Mouse (Mus musculus) gastrocnemius, postnatal 10 days (tissue): ENCODE data around the gene Hadha. TPM values are rescaled to one million over a fixed set of nuclear protein-coding genes. Genes with fewer than 3 reads are reported as not detected.

Source experiments
- DNase-seq: peaks from one replicate; pipeline ENCODE4 v3.0.0; 2021; ENCODE audit warnings: mixed read lengths
- total RNA-seq, 2 experiments: library from RNA; stranded (reverse); gene quantifications; 2 replicates each; pipeline ENCODE4 v1.2.3; 2021

The Hadha gene
- total RNA-seq, 2 experiments from 2014 or later: 292 to 312 TPM

- DNase-seq: no peak
Observed at GRCm38 (mm10) chr5:30154013-30154412, 949 bp downstream of the Hadha start.

- no peak for DNase-seq
Observed at GRCm38 (mm10) chr5:30153222-30153621, 1.7 kb downstream of the Hadha start.

GRCm38 (mm10) chr5:30152413-30152812 lies 2.5 kb downstream of the Hadha start:
- DNase-seq: no peak

GRCm38 (mm10) chr5:30152007-30152406 lies 3.0 kb downstream of the Hadha start:
- DNase-seq: no peak

GRCm38 (mm10) chr5:30148133-30148920 lies 6.6 kb downstream of the Hadha start:
- DNase-seq: no peak

- DNase-seq: no peak
Observed at GRCm38 (mm10) chr5:30146526-30146925, 8.4 kb downstream of the Hadha start.

GRCm38 (mm10) chr5:30138193-30138592 lies 16.8 kb downstream of the Hadha start:
- DNase-seq: no peak

GRCm38 (mm10) chr5:30137271-30137670 lies 17.7 kb downstream of the Hadha start:
- DNase-seq: no peak

GRCm38 (mm10) chr5:30135711-30136231 lies 19.2 kb downstream of the Hadha start:
- no peak for DNase-seq

GRCm38 (mm10) chr5:30132173-30132572 lies 22.8 kb downstream of the Hadha start:
- DNase-seq: no peak

GRCm38 (mm10) chr5:30131246-30131645 lies 23.7 kb downstream of the Hadha start:
- no peak for DNase-seq

- DNase-seq: no peak
Observed at GRCm38 (mm10) chr5:30128680-30129079, 26.3 kb downstream of the Hadha start.

- no peak for DNase-seq
Observed at GRCm38 (mm10) chr5:30127921-30128597, 26.9 kb downstream of the Hadha start.

- no peak for DNase-seq
Observed at GRCm38 (mm10) chr5:30126756-30127155, 28.2 kb downstream of the Hadha start.

- DNase-seq: no peak
Observed at GRCm38 (mm10) chr5:30125587-30125986, 29.4 kb downstream of the Hadha start.

- no peak for DNase-seq
Observed at GRCm38 (mm10) chr5:30122481-30122880, 32.5 kb downstream of the Hadha start.

GRCm38 (mm10) chr5:30120106-30120505 lies 34.9 kb downstream of the Hadha start:
- DNase-seq: no peak

- no peak for DNase-seq
Observed at GRCm38 (mm10) chr5:30119163-30119562, 35.8 kb downstream of the Hadha start.

GRCm38 (mm10) chr5:30118018-30118417 lies 36.9 kb downstream of the Hadha start:
- DNase-seq: no peak

- DNase-seq: no peak
Observed at GRCm38 (mm10) chr5:30115718-30116117, 39.2 kb downstream of the Hadha start.

GRCm38 (mm10) chr5:30114761-30115140 lies 40.2 kb downstream of the Hadha start:
- no peak for DNase-seq

- DNase-seq: peak; percentile 83
Observed at GRCm38 (mm10) chr5:30113881-30114760, 40.8 kb downstream of the Hadha start.
